ENCODE assay signal across 13 mouse cellular contexts in genomic region chr4:81937384-81937783, GRCm38 (mm10).
A peak's percentile ranks its signal among the peaks of the same experiment; 100 is the strongest.
DNase-seq lines count a peak whose midpoint lies in the region; ATAC-seq and TF ChIP-seq lines count a peak whose summit lies in the region.
"Had no signal": no experiment of that assay in that cellular context is flagged by ENCODE, and none has a peak within 500 bp of the region (broad histone marks: within the 10 kb centered on the region; RNA-seq: fewer than 3 reads in every experiment).

No protein-coding gene starts in this region.

- peak; percentile 56 for DNase-seq in embryonic facial prominence, embryonic 14.5 days (ENCODE audit: low spot score)
- DNase-seq in embryonic facial prominence, embryonic 10.5 days (ENCODE audit: low spot score): no peak
- DNase-seq in right cerebral cortex, postnatal 10 days (ENCODE audit: low spot score in 2 of 2): peak; percentile 45 to 58
- no peak for DNase-seq in right cerebral cortex, adult 2 months (ENCODE audit: low spot score in 2 of 2)
- DNase-seq in gastrocnemius, adult 2 months: peak; percentile 84
- DNase-seq in skeletal muscle tissue, adult 2 months (ENCODE audit: low read depth, low spot score): peak; percentile 68
- no peak for DNase-seq in midbrain, embryonic 11.5 days (ENCODE audit: low spot score, missing footprints)
- DNase-seq: kidney, postnatal 25 days had no signal

- 69% methylated on average over 5 of the region's 5 CpGs for WGBS in embryonic facial prominence, embryonic 14.5 days
- WGBS in embryonic facial prominence, embryonic 10.5 days: 79% methylated on average over 5 of the region's 5 CpGs
- WGBS in midbrain, embryonic 11.5 days: 79% methylated on average over 5 of the region's 5 CpGs
- 76% methylated on average over 5 of the region's 5 CpGs for WGBS in intestine, postnatal 0 days

- intact Hi-C loops in gastrocnemius, adult 2 months (cut with DNase I): no loop called here

- no peaks in the 10 kb centered on the region for H3K36me3 ChIP-seq in embryonic facial prominence, embryonic 14.5 days (ENCODE audit: control insufficient read depth, insufficient read depth, low read length)
- H3K36me3 ChIP-seq in embryonic facial prominence, embryonic 10.5 days (replicated peaks): no peaks in the 10 kb centered on the region
- H3K36me3 ChIP-seq in midbrain, embryonic 11.5 days (ENCODE audit: control insufficient read depth, insufficient read depth, low read length): no peaks in the 10 kb centered on the region
- no peaks in the 10 kb centered on the region for H3K36me3 ChIP-seq in intestine, postnatal 0 days (ENCODE audit: control insufficient read depth, insufficient read depth)
- H3K36me3 ChIP-seq: embryonic facial prominence, embryonic 13.5 days; intestine, embryonic 15.5 days; limb, embryonic 15.5 days had no signal

- H3K9ac ChIP-seq in embryonic facial prominence, embryonic 14.5 days (ENCODE audit: low read depth, low read length): no peak overlapping the region
- no peak overlapping the region for H3K9ac ChIP-seq in midbrain, embryonic 11.5 days (ENCODE audit: low read length)
- no peak overlapping the region for H3K9ac ChIP-seq in intestine, postnatal 0 days (ENCODE audit: low read depth, low read length)
- H3K9ac ChIP-seq: embryonic facial prominence, embryonic 13.5 days; intestine, embryonic 15.5 days; limb, embryonic 15.5 days had no signal

- no peak for ATAC-seq in embryonic facial prominence, embryonic 14.5 days (ENCODE audit: low read depth)
- ATAC-seq in midbrain, embryonic 11.5 days (ENCODE audit: low FRiP score): no peak
- no peak for ATAC-seq in intestine, postnatal 0 days
- ATAC-seq: intestine, embryonic 15.5 days; lung, postnatal 0 days had no signal

- H3K4me1 ChIP-seq in embryonic facial prominence, embryonic 14.5 days (ENCODE audit: control insufficient read depth, insufficient read depth, low read length): no peaks in the 10 kb centered on the region
- H3K4me1 ChIP-seq in embryonic facial prominence, embryonic 10.5 days: no peaks in the 10 kb centered on the region
- no peaks in the 10 kb centered on the region for H3K4me1 ChIP-seq in midbrain, embryonic 11.5 days (ENCODE audit: control insufficient read depth, insufficient read depth, low read length)
- no peaks in the 10 kb centered on the region for H3K4me1 ChIP-seq in intestine, postnatal 0 days (replicated peaks; ENCODE audit: control insufficient read depth, insufficient read depth, low read length)
- H3K4me1 ChIP-seq: embryonic facial prominence, embryonic 13.5 days; intestine, embryonic 15.5 days had no signal

- no peak overlapping the region for H3K4me2 ChIP-seq in embryonic facial prominence, embryonic 14.5 days (ENCODE audit: low read depth, low read length)
- H3K4me2 ChIP-seq in midbrain, embryonic 11.5 days: no peak overlapping the region
- no peak overlapping the region for H3K4me2 ChIP-seq in intestine, postnatal 0 days (replicated peaks; ENCODE audit: low read depth)
- H3K4me2 ChIP-seq: embryonic facial prominence, embryonic 13.5 days; intestine, embryonic 15.5 days; limb, embryonic 15.5 days had no signal

- H3K4me3 ChIP-seq in embryonic facial prominence, embryonic 14.5 days (ENCODE audit: low read depth, low read length): no peak overlapping the region
- no peak overlapping the region for H3K4me3 ChIP-seq in embryonic facial prominence, embryonic 10.5 days
- H3K4me3 ChIP-seq in gastrocnemius, adult 2 months: no peak overlapping the region
- no peak overlapping the region for H3K4me3 ChIP-seq in midbrain, embryonic 11.5 days (ENCODE audit: low read depth, low read length)
- H3K4me3 ChIP-seq in intestine, postnatal 0 days (ENCODE audit: low read depth, low read length): no peak overlapping the region
- H3K4me3 ChIP-seq: embryonic facial prominence, embryonic 13.5 days; intestine, embryonic 15.5 days; limb, embryonic 15.5 days had no signal

- H3K9me3 ChIP-seq in embryonic facial prominence, embryonic 14.5 days (ENCODE audit: control insufficient read depth, low read length): no peaks in the 10 kb centered on the region
- no peaks in the 10 kb centered on the region for H3K9me3 ChIP-seq in embryonic facial prominence, embryonic 10.5 days
- no peaks in the 10 kb centered on the region for H3K9me3 ChIP-seq in midbrain, embryonic 11.5 days (ENCODE audit: control insufficient read depth, low read length)
- H3K9me3 ChIP-seq in intestine, postnatal 0 days (ENCODE audit: control insufficient read depth): no peaks in the 10 kb centered on the region
- H3K9me3 ChIP-seq: embryonic facial prominence, embryonic 13.5 days; intestine, embryonic 15.5 days; limb, embryonic 15.5 days had no signal

- H3K27ac ChIP-seq in embryonic facial prominence, embryonic 14.5 days (replicated peaks; ENCODE audit: low read depth, low read length): no peak overlapping the region
- no peak overlapping the region for H3K27ac ChIP-seq in embryonic facial prominence, embryonic 10.5 days (replicated peaks)
- H3K27ac ChIP-seq in gastrocnemius, adult 2 months: no peak overlapping the region
- H3K27ac ChIP-seq in midbrain, embryonic 11.5 days (ENCODE audit: low read depth, low read length): no peak overlapping the region
- no peak overlapping the region for H3K27ac ChIP-seq in intestine, postnatal 0 days (ENCODE audit: low read depth, low read length)
- H3K27ac ChIP-seq: embryonic facial prominence, embryonic 13.5 days; intestine, embryonic 15.5 days; limb, embryonic 15.5 days had no signal

- no peak for TF ChIP-seq CTCF in gastrocnemius, adult 2 months (IDR thresholded peaks at IDR 0.05)
- TF ChIP-seq CTCF in intestine, postnatal 0 days (IDR thresholded peaks at IDR 0.05; ENCODE audit: low read depth): no peak

- no peaks in the 10 kb centered on the region for H3K27me3 ChIP-seq in embryonic facial prominence, embryonic 14.5 days (replicated peaks; ENCODE audit: control insufficient read depth, insufficient read depth, low read length)
- no peaks in the 10 kb centered on the region for H3K27me3 ChIP-seq in embryonic facial prominence, embryonic 10.5 days (replicated peaks; ENCODE audit: low read depth, poor library complexity, severe bottlenecking)
- no peaks in the 10 kb centered on the region for H3K27me3 ChIP-seq in midbrain, embryonic 11.5 days (ENCODE audit: control insufficient read depth, insufficient read depth, low read length)
- no peaks in the 10 kb centered on the region for H3K27me3 ChIP-seq in intestine, postnatal 0 days (replicated peaks; ENCODE audit: control insufficient read depth, insufficient read depth, low read length)
- H3K27me3 ChIP-seq: embryonic facial prominence, embryonic 13.5 days; intestine, embryonic 15.5 days; limb, embryonic 15.5 days had no signal

Comparison
In these comparisons a context has a peak if more than half of its experiments do, and no peak if none do; other contexts are left out.
1. DNase-seq: peak in embryonic facial prominence, embryonic 14.5 days (single experiment), right cerebral cortex, postnatal 10 days (2 of 2), gastrocnemius, adult 2 months (single experiment) and skeletal muscle tissue, adult 2 months (single experiment); none in embryonic facial prominence, embryonic 10.5 days (single experiment), right cerebral cortex, adult 2 months (0 of 2) and midbrain, embryonic 11.5 days (single experiment).